Mouse (Mus musculus) intestine, postnatal 0 days (tissue): ENCODE measurements around the gene Ankrd28. TPM values are rescaled to one million over a fixed set of nuclear protein-coding genes. Genes with fewer than 3 reads are reported as not detected.

Experiments
- ATAC-seq: fragments of 200-750 bp; cut with Nextera tagmentation; 2 replicates; pipeline ENCODE4 v1.8.0; 2017; ENCODE audit warnings: mild to moderate bottlenecking, moderate TSS enrichment, moderate library complexity
- H3K27ac ChIP-seq: fragments of 300-500 bp; sonication (generic); 2 replicates; pipeline ENCODE4 v1.5.1; 2014; ENCODE audit warnings: mild to moderate bottlenecking, low read depth, low read length, moderate library complexity
- H3K27me3 ChIP-seq: fragments of 300-500 bp; sonication (generic); replicated peaks from 2 replicates; pipeline ENCODE4 v1.6.1; 2014; ENCODE audit warnings: low read length, mixed read lengths; ENCODE audit not compliant: control insufficient read depth, insufficient read depth
- H3K36me3 ChIP-seq: fragments of 300-500 bp; sonication (generic); 2 replicates; pipeline ENCODE4 v1.6.1; 2014; ENCODE audit warnings: mild to moderate bottlenecking, moderate library complexity; ENCODE audit not compliant: control insufficient read depth, insufficient read depth
- H3K4me1 ChIP-seq: fragments of 300-500 bp; sonication (generic); replicated peaks from 2 replicates; pipeline ENCODE4 v1.6.1; 2014; ENCODE audit warnings: antibody characterized with exemption, low read length, mixed read lengths; ENCODE audit not compliant: control insufficient read depth, insufficient read depth
- H3K4me2 ChIP-seq: fragments of 300-500 bp; sonication (generic); replicated peaks from 2 replicates; pipeline ENCODE4 v1.6.1; 2014; ENCODE audit warnings: low read depth, mild to moderate bottlenecking, moderate library complexity
- H3K4me3 ChIP-seq: fragments of 300-500 bp; sonication (generic); 2 replicates; pipeline ENCODE4 v1.5.1; 2014; ENCODE audit warnings: low read depth, low read length
- H3K9ac ChIP-seq: fragments of 300-500 bp; sonication (generic); 2 replicates; pipeline ENCODE4 v1.6.1; 2014; ENCODE audit warnings: mild to moderate bottlenecking, low read depth, low read length
- H3K9me3 ChIP-seq: fragments of 300-500 bp; sonication (generic); 2 replicates; pipeline ENCODE4 v1.6.1; 2016; ENCODE audit warnings: mixed run types; ENCODE audit not compliant: control insufficient read depth
- CTCF ChIP-seq: sonication (generic); IDR thresholded peaks from 2 replicates; pipeline ENCODE4 v1.5.1; 2016; ENCODE audit warnings: low read depth, mild to moderate bottlenecking, control low read depth, antibody characterized with exemption, moderate library complexity
- WGBS: fragments of 180-500 bp; shearing (Covaris S2); extraction: QIAGEN DNeasy Blood & Tissue Kit; methylation state at CpG from one replicate; pipeline ENCODE4 v1.1.7; 2014; 5-methylcytosine and 5-hydroxymethylcytosine counted together
- polyA plus RNA-seq: library from polyadenylated mRNA; unstranded; fragments of >200 nt; fragmentation: Nextera tagmentation; extraction: Ambion mirVana; gene quantifications from 2 replicates; pipeline ENCODE4 v1.2.1, GENCODE M21; 2015

Gene Ankrd28
- polyA plus RNA-seq, 1 experiment from 2014 or later, result 3.9 TPM

- no peaks in the 10 kb centered on the region for H3K4me1 ChIP-seq
- no peak for ATAC-seq
- no peak overlapping the region for H3K27ac ChIP-seq
- no peak overlapping the region for H3K4me2 ChIP-seq
- no peak overlapping the region for H3K9ac ChIP-seq
- TF ChIP-seq CTCF, result no peak
- 79% methylated on average over 6 of the region's 6 CpGs for WGBS
- no peaks in the 10 kb centered on the region for H3K27me3 ChIP-seq
- no peak overlapping the region for H3K4me3 ChIP-seq
- no peaks in the 10 kb centered on the region for H3K9me3 ChIP-seq
- peaks cover 26% of the 10 kb centered on the region for H3K36me3 ChIP-seq
Measured at GRCm38 (mm10) chr14:31748239-31748873, 82.1 kb downstream of the Ankrd28 start.

GRCm38 (mm10) chr14:31742523-31742922 is 87.9 kb downstream of the Ankrd28 start:
- H3K27ac ChIP-seq, result no peak overlapping the region
- H3K36me3 ChIP-seq, result peaks cover 25% of the 10 kb centered on the region
- no peaks in the 10 kb centered on the region for H3K4me1 ChIP-seq
- 34% methylated on average over 3 of the region's 3 CpGs for WGBS
- H3K27me3 ChIP-seq, result no peaks in the 10 kb centered on the region
- H3K4me3 ChIP-seq, result no peak overlapping the region
- no peak for ATAC-seq
- no peak overlapping the region for H3K4me2 ChIP-seq
- no peak for TF ChIP-seq CTCF
- no peaks in the 10 kb centered on the region for H3K9me3 ChIP-seq
- H3K9ac ChIP-seq, result no peak overlapping the region

- Histone ChIP-seq H3K27ac (no peak overlapping the region; the same call in 1 of the 2 replicates), H3K9ac (no peak overlapping the region), H3K36me3 (peaks cover 12% of the 10 kb centered on the region; the same call in 1 of the 2 replicates), H3K9me3 (no peaks in the 10 kb centered on the region), H3K4me2 (no peak overlapping the region), H3K27me3 (no peaks in the 10 kb centered on the region), H3K4me3 (no peak overlapping the region), H3K4me1 (no peaks in the 10 kb centered on the region)
- ATAC-seq, result no peak
- 45% methylated on average over 2 of the region's 2 CpGs for WGBS
- TF ChIP-seq CTCF, result no peak
Measured at GRCm38 (mm10) chr14:31734811-31735210, 95.6 kb downstream of the Ankrd28 start.

GRCm38 (mm10) chr14:31727522-31727921 is 102.9 kb downstream of the Ankrd28 start:
- ATAC-seq, result no peak
- no peak for TF ChIP-seq CTCF
- H3K27me3 ChIP-seq, result no peaks in the 10 kb centered on the region
- H3K9me3 ChIP-seq, result no peaks in the 10 kb centered on the region
- no peak overlapping the region for H3K9ac ChIP-seq
- no peak overlapping the region for H3K4me3 ChIP-seq
- H3K36me3 ChIP-seq, result peaks cover 24% of the 10 kb centered on the region
- H3K4me2 ChIP-seq, result no peak overlapping the region
- no peaks in the 10 kb centered on the region for H3K4me1 ChIP-seq
- 83% methylated on average over 3 of the region's 3 CpGs for WGBS
- no peak overlapping the region for H3K27ac ChIP-seq

GRCm38 (mm10) chr14:31722746-31723145 is 107.7 kb downstream of the Ankrd28 start:
- no peaks in the 10 kb centered on the region for H3K27me3 ChIP-seq
- H3K27ac ChIP-seq, result no peak overlapping the region
- no peaks in the 10 kb centered on the region for H3K4me1 ChIP-seq
- H3K4me3 ChIP-seq, result no peak overlapping the region
- no peak overlapping the region for H3K9ac ChIP-seq
- H3K4me2 ChIP-seq, result no peak overlapping the region
- no peak for TF ChIP-seq CTCF
- H3K9me3 ChIP-seq, result no peaks in the 10 kb centered on the region
- ATAC-seq, result no peak
- peaks cover 41% of the 10 kb centered on the region for H3K36me3 ChIP-seq
- 97% methylated on average over 1 of the region's 1 CpGs for WGBS

GRCm38 (mm10) chr14:31721256-31721655 is 109.2 kb downstream of the Ankrd28 start:
- no peak overlapping the region for H3K4me2 ChIP-seq
- peaks cover 36% of the 10 kb centered on the region for H3K36me3 ChIP-seq
- no peaks in the 10 kb centered on the region for H3K4me1 ChIP-seq
- TF ChIP-seq CTCF, result no peak
- no peak overlapping the region for H3K4me3 ChIP-seq
- H3K9me3 ChIP-seq, result no peaks in the 10 kb centered on the region
- no peaks in the 10 kb centered on the region for H3K27me3 ChIP-seq
- H3K27ac ChIP-seq, result no peak overlapping the region
- ATAC-seq, result no peak
- H3K9ac ChIP-seq, result no peak overlapping the region
- WGBS, result 82% methylated on average over 3 of the region's 3 CpGs
